Mouse (Mus musculus) lung, adult 10 weeks (tissue): Measurements from ENCODE around the gene Lama2. TPM values are rescaled to one million over a fixed set of nuclear protein-coding genes. Genes with fewer than 3 reads are reported as not detected.

Experiments
- polyA plus RNA-seq: library from polyadenylated mRNA; stranded (reverse); fragments of 350-450 nt; fragmentation: Illumina TruSeq; extraction: RNeasy Lipid Tissue Mini Kit (QIAGEN cat#74804); gene quantifications from one replicate; pipeline ENCODE4 v1.2.3, GENCODE M21; 2014; ENCODE audit warnings: low read depth, low replicate concordance; ENCODE audit not compliant: insufficient read depth

Lama2 gene
- polyA plus RNA-seq: 10.7 TPM

DNA sequence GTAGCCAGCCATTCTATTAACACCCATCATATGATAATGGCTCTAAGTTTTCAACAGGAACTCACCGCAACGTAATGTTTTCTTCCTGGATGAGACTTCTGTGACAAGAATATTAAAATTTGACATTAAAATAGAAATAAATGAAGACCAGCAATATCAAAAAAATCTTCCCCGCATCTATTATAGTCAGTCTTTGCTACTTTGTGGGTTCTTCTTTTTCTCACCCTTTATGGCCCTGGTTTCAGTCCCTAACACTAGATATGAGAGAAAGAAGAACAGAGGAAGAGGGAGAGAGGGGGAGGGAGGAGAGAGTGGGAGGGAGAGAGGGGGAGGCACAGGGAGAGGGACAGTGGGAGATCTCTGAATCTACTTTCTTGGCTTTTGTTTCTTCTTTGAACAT is at the start of gene Lama2:
Gene Lama2, minus strand, starts transcription at position 101 of the 400 bp plus-strand sequence.

